Mouse (Mus musculus): ENCODE results near the gene Tango6. TPM values are rescaled to one million over a fixed set of nuclear protein-coding genes. Genes with fewer than 3 reads are reported as not detected.

The Tango6 gene
- total RNA-seq (2015; ENCODE audit: low replicate concordance) (2.1 TPM in 1 of 2 replicates, not detected in the other), total RNA-seq (2017; ENCODE audit: low replicate concordance) (0.15 and 0.77 TPM in 2 replicates)

DNA sequence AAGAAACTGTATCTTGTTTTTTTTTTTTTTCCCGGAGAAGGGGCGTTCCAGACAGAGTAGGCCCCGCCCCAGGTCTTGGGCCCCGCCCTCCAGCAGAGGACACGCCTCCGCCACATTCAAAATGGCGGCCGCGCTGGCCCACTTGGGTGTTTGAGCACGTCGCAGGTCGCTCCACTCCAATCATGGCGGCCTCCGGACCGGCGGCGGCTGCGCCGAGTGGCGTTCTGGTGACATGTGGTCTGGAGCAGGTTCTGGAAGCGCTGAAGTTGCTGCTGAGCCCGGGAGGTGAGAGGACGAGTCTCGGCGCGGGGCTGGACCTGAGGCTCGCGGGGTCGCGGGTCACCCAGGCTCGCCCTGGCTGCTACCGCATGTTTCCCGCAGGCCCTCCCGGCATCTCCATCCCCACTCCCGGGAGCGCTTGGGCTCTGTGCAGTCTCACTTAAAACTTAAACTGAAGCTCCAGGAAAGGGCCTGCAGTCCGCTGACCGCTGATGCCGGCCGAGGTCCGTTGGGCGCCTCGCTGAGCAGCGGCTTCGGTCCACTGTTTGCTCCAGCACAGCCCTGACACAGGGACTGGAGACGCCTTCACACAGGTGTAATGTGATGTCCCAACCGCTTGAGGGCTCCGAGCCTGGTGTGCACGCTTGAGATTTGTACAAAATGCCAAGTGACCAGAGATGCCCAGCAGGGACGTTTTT, at the start of gene Tango6:
Gene Tango6, plus strand, starts transcription at position 98 of the 698 bp plus-strand sequence.
- peak; percentile 96 for ATAC-seq (replicated peaks; ENCODE audit: low FRiP score, poor library complexity, severe bottlenecking)

DNA sequence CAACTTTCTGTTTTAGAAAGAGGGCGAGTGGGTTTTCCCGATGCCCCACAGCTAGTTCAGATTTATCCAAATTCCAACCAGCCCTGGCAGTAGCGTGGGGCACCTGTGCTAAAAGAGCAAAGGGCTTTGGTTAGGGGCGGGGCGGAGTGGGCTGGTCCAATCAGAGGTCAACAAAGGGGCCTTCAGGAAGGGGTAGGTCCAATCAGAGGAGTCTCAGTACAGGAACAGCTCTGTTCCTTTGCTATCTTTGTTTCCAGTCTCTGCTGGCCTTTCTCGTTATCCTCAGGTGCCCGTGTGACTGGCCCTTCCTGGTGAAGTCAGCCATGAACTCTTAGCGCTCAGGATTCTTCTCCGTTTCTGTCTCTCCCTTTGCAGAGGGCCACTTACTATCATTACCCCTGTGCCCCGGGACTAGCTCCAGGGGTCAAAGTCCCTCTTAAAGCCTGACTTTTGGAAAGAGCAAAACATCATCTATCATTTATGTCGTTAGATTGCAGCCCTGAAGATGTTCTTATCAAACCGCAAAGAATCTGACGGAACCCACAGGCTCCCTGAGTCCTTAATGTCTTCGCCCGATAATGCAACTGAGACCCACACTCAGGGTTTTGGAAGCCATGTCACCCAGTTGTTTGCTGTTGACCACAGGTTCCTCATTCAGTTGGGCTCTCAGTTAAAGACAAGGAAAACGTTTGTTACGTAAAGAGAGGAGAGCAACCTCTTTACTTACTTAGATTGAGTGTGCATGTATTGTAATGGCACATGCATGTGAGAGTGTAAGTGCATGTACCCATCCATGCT, 49.3 kb upstream of the Tango6 start:
- no peak for ATAC-seq (replicated peaks; ENCODE audit: low FRiP score, poor library complexity, severe bottlenecking)

DNA sequence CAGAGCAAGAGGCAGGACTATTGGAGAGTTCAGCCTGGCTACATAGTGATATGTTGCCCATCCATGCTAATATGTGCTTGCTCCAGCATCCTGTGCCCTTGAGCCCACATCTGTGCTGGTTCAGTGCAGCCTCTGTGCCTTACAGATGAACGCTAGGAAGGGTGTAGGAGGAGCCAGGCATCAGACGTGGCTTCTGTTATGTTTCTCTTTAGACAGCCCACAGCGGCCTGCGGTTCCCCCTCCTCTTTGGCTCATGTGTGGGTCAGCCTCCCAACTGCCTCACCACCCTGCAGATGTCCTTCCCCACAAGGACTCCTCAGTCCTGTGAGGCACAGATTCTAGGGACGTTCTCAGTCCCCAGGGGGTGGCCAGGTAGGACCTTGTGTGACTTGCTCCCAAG, 47.6 kb upstream of the Tango6 start:
- no peak for ATAC-seq (replicated peaks; ENCODE audit: low FRiP score, poor library complexity, severe bottlenecking)

DNA sequence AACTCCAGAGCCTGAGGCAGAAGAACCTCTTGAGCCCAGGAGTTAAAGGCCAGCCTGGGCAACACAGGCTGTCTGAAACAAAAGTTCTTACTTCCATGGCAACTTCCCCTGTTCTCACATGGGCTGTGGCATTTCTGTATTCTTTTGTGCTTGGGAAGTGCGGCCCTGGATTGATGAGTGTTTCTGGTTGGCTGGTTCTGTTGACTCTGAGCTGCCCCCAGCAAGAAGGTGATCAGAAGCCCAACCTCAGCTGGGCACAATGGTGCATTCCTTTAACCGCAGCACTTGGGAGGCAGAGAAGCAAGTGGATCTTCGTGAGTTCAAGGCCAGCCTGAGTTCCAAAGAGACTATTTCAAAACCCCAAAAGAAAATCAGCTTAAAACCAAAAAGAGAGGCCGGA, 45.4 kb upstream of the Tango6 start:
- ATAC-seq (replicated peaks; ENCODE audit: low FRiP score, poor library complexity, severe bottlenecking), result no peak

DNA sequence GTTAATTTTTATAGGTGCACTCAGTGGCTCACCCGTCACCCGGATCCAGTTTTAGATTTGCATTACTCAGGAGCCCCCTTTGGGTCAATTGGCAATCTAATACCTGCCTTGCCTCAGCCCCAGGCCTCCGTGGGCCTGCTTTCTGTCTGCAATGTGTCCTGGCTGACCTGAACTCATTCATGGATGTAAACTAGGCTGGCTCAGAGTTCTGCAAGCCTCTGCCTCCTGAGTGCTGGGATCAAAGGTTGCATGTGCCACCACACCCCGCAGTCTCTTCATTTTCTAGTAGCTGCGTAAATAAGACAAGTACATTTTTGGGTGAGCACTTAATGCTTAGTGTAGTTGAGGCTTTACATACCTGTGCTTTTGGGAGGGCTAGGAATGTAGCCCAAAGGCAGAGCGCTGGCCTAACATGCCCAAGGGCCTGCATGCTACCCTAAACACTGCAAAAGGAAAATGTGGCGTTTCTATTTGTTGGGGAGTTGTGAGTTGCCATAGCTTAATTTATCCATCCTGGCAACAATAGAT, 44.0 kb upstream of the Tango6 start:
- no peak for ATAC-seq (replicated peaks; ENCODE audit: low FRiP score, poor library complexity, severe bottlenecking)

DNA sequence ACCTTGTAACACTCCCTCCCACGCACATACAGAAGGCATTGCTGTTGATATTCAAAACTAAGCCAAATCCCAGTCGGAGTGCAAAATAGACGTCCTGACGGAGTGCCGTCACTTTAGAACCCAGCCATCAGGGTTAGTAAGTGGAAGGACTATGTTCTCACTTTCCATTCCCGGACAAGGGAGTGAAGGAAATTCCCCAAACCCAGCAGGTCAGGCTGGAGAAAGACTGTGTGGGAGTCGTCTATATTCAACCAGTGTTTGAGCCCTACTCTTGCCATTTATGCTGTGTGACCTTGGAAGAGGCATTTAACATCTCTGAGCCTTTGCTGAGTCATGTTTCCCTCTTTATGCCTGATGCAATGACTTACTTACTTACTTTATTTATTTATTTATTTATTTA, 42.7 kb upstream of the Tango6 start:
- ATAC-seq (replicated peaks; ENCODE audit: low FRiP score, poor library complexity, severe bottlenecking), result no peak

DNA sequence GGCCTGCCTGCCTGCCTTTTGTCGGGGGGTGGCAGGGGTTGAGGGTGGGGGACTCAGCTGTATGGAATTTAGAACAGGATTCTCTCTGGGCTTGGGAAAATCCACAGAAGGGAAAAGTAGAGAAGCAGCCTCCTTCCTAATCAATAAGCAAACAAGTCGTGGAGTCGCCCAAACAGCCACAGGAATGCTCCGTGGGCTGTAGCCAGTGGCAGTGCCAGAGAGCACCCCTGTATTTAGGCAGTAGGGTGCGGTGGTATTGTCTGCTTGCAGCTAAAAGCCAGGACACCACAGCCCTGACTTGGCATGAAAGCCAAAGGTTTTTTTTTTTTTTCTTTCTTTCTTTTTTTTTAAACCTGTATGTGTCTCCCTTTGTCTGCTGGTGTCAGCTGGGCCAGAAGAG, 41.9 kb upstream of the Tango6 start:
- no peak for ATAC-seq (replicated peaks; ENCODE audit: low FRiP score, poor library complexity, severe bottlenecking)

DNA sequence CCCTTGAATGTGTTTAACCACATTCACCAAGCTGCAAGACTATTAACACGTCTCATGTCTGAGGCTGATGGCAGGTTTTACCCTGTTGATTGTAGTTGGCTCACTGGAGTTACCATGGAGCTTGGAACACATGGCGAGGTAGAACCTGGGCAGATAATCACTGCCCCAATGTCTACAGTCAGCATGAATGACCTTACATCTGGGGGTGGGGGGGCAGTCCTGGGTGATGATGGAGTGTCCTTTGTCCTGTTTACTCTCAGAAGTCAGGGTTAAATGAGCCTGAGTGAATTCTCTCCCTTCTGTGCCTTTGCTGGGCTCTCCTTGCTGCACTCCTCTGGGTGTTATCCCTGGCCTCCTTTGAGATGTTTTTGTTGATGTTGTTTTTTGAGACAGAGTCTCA, 40.7 kb upstream of the Tango6 start:
- ATAC-seq (replicated peaks; ENCODE audit: low FRiP score, poor library complexity, severe bottlenecking), result no peak

DNA sequence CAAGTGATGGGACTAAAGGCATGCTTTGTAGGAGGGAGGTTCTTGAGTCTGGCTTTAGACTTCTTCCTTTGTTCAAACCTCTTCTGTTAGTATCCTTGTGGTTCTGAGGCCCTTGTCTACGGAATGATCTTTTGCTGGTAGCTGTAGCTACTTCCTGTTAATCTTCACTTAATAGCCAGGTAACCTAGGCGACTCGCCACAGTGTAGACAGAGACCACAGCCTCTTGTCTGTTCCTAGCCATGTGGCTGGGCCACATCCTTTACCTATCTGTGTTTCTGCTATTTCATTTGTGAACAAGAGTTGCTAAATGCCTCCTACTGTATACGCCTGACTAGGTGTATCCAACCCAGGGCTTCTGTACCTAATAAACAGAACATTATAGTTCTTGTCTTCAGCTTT, 39.8 kb upstream of the Tango6 start:
- ATAC-seq (replicated peaks; ENCODE audit: low FRiP score, poor library complexity, severe bottlenecking), result no peak

DNA sequence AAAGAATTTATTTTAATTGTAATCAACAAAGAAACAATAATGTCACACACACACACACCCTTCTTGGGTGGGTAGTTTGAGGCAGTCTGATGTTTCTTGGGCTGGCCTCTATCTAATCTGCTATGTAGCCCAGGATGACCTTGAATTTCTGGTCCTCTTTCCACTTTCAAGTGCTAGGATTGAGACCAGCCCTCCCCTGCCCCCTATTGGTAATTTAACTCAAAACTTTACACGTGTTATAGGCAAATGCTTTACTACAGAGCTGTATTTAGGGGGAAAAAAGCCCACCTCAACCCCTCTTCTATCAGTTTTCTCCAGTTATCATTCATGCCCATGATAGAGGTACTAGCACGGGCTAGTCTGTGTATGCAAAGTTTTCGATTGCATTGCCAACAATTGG, 37.9 kb upstream of the Tango6 start:
- no peak for ATAC-seq (replicated peaks; ENCODE audit: low FRiP score, poor library complexity, severe bottlenecking)

DNA sequence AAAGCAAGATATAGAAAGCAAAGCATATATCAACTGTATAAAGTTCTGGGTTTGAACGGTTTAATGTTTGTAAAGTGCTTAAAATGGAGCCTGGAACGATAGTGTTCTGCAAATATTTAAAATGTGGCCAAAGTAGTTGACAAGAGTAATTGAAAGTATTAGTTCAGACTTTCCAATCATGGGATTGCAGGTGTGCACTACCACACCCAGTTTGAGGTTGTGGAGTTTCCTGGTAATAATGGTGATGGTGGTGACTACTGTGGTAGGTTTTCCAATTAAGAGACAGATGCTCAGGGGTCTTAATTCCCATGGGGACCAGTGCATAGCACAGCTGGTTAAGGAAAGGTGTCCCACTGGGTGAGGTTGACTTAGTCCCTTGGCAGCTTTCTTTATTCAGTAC, 36.7 kb upstream of the Tango6 start:
- ATAC-seq (replicated peaks; ENCODE audit: low FRiP score, poor library complexity, severe bottlenecking), result no peak

DNA sequence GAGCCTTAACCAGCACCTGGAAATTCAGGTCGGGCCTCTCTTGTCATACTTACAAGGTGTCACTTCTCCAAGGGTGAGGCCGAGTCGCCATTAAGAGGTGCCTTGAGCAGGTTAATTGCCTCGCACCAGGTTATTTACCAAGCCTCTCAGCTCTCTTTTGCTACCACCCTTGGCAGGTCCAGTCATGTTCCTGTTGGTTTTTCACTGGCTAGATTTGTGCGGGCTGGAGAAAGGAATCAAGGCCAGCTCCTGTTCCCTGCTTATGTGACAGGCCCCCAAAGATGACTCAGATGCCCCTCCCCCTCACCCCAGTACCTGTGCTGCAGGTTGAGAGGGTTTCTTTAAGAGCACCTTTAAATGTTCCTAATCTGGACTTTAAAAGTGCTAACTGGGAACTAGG, 36.1 kb upstream of the Tango6 start:
- ATAC-seq (replicated peaks; ENCODE audit: low FRiP score, poor library complexity, severe bottlenecking), result no peak

DNA sequence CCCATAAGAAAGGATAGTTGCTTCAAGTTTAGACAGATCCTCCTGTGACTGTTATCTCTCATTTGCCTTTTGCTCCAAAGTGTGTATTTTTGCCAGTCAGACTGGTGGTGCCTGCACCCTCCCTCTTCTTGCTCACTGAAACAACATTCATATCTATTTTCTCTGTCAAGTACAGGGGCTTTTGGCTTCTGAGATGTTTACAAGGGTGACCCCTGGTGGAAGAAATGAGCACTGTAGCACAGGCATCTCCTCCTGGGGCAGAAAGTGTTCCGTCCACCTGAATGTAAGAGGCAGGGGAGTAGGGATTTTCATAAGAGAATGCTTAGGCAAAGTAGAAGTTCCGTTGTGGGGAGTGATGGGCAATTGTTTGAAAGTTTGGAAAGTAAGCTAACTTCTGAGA, 35.5 kb upstream of the Tango6 start:
- ATAC-seq (replicated peaks; ENCODE audit: low FRiP score, poor library complexity, severe bottlenecking), result no peak

DNA sequence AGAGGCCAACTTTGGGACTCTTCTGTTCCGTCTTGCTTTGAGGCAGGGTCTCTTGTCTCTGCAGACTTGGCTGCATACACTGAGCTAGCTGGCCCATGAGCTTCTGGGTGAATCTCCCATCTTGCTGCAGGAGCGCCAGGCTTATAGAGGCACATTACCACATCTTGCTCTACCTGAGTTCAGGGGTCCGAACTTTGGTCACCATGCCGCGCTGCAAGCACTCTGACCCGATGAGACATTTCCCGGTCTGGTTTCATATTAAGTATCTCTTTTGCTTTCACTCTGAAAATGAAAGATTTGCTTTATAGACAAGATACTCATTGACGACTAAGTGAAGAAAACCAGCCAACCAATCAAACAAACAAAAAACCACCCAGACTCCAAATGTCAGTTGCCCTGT, 34.4 kb upstream of the Tango6 start:
- no peak for ATAC-seq (replicated peaks; ENCODE audit: low FRiP score, poor library complexity, severe bottlenecking)

DNA sequence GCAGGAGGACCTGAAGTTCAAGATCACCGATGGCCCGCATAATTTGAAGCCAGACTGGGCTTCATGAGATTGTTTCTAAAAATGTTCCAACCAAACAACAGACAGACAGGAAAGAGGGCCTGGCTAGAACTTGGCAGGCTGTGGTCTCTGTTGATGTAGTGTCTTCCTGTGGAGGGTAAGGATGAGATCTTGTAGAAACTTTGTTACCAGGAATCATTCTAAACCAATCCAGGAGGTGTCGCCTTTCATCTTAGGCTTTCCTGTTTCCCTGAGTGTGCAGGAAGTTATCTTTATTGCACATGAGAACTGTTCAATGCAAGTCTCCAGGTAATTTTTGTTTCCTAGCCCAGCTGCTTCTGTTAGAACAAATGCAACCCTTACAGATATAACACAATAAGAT, 30.9 kb upstream of the Tango6 start:
- ATAC-seq (replicated peaks; ENCODE audit: low FRiP score, poor library complexity, severe bottlenecking), result no peak

DNA sequence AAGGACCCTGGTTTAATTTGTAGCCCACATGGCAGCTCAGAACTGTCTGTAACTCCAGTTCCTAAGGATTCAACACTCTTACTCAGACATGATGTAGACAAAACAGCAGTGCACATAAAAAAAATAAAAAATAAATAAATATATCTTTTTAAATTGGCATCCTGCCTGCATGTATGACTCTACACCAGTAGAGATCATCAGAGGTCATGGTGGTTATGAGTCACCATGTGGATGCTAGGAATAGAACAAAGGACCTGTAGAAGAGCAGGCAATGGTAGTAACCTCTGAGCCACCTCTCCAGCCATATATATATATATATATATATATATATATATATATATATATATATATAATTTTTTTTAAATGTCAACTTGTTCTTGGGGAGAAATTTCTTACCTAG, 26.8 kb upstream of the Tango6 start:
- ATAC-seq (replicated peaks; ENCODE audit: low FRiP score, poor library complexity, severe bottlenecking), result no peak

DNA sequence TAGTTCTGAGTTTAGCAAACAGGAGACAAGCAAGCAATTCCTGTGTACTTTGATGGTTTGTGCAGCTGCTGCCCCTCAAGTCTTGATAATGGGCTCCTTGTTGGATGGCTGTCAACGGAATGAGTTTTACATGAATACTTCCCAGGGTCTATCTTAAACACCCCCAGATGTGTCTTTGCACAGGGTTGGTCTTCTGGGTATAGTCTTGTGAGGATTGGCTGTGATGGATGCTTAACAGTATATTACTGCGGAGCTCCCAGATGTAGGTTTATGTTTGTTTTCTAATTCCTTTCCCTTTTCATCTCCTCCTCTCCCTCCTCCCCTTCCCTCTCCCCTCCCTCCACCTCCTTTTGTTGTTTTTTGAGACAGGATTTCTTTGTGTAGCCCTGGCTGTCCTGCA, 10.1 kb upstream of the Tango6 start:
- ATAC-seq (replicated peaks; ENCODE audit: low FRiP score, poor library complexity, severe bottlenecking), result no peak

DNA sequence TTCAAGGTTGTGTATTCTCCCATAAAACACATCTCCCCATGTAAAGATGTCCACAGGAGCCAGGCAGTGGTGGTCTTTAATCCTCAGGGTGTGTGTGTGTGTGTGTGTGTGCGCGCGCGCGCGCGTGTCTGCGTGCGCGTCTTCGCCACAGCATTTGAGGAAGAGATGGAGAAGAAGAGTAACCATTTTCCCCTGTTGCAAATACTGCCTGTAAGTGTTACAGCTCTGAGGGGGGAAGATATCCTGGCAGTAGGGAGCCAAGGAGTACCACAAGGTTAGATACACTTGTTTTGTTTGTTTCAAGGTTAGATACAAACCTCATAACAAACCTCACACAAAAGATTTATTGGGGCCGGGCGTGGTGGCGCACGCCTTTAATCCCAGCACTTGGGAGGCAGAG, 8.6 kb upstream of the Tango6 start:
- ATAC-seq (replicated peaks; ENCODE audit: low FRiP score, poor library complexity, severe bottlenecking), result no peak

DNA sequence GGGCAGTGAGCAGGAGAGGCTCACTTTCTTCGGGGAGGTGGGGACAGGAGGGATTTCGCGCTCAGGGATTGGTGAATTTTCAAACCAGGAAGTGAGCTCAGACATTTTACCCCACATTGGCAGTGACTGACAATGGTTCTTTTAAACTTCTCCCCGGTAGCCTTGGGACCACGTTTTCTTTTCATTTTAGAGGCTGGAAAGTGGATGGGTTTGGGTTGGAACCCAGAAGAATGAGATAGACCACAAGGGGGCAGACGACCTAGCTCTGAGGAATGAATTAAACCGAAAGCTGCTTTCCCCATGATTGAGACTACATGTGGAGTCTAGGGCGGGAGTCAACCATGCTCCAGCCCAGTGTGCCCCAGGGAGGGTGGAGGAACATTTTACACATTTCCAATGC, 8.0 kb upstream of the Tango6 start:
- ATAC-seq (replicated peaks; ENCODE audit: low FRiP score, poor library complexity, severe bottlenecking), result no peak

DNA sequence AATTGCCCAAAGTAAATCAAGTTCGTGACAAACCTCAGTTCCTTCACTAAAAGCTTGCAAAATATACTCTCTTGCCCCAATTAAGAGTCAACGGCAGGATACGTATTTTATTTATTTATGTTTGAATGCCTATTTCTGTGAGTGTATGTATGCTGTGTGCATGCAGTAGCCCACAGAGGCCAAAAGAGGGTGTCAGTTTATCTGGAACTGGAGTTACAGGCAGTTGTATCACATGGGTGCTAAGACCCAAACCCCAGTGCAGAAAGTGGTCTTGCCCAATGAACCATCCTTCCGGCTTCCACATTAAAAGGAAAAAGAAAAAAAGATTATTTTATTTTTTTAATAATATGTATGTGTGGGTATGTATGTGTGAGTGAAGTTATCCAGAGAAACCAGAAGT, 1.5 kb downstream of the Tango6 start:
- no peak for ATAC-seq (replicated peaks; ENCODE audit: low FRiP score, poor library complexity, severe bottlenecking)

DNA sequence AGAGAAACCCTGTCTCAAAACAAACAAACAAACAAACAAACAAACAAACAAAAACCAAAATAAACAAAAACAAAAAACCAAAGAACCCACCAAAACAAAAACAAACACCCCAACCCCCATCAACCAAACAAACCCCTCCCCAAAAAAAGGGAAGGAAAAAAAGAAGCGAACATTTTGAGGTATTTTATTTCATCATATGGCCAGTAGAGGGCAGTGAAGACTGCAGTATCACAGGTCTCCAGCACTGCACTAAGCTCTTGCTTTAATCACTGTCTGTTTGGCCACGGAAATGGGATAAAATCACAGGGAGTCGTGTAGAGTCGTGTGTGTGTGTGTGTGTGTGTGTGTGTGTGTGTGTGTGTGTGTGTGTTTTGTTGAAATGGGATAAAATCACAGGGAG, 4.6 kb downstream of the Tango6 start:
- ATAC-seq (replicated peaks; ENCODE audit: low FRiP score, poor library complexity, severe bottlenecking), result no peak

Data from erythroid progenitor cell, adult 5-6 weeks (primary cell).